In the genomic region with DNA sequence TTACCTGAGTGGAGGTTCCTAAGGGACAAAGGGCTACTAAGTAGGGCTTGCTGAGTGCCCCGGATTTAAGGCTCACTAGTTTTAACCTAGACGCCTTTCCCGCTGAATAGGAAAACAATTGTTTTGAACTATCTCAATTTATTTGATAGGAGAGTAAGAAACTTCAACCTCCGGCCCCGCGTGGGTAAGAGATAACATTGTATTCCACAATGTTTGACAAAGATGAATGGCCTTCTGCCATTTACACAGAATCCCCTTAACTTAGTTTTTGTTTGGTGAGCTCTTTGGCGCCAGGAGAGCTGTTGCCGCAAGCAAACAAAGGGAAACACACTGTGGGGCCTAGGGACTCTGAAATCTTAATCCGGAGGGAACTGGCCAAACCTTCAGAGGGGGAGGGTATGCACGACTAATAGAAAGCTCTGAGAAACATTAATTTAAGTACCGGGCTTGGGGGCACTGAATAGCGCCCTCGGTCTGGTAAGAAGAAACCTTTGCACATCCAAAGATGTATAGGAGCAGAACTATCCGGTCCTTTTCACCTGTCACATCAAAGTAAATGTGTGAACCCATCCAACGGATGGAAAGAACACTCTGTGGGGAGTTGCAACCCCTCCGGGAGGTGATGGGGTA, we compare ENCODE assay signal across 8 mouse cellular contexts. TPM values are rescaled to one million over a fixed set of nuclear protein-coding genes. Genes with fewer than 3 reads are reported as not detected.
DNase-seq lines count a peak whose midpoint lies in the region; ATAC-seq and TF ChIP-seq lines count a peak whose summit lies in the region.

No protein-coding gene starts in this region.

- ATAC-seq in liver, embryonic 12.5 days: peak; percentile 18; the same call in 1 of the 2 replicates

- peaks cover 46% of the 10 kb centered on the region for H3K27me3 ChIP-seq in liver, embryonic 12.5 days (replicated peaks)

- H3K4me2 ChIP-seq in liver, embryonic 12.5 days: peak overlapping the region; percentile 76

- H3K9me3 ChIP-seq in liver, embryonic 12.5 days (replicated peaks): no peaks in the 10 kb centered on the region

- H3K36me3 ChIP-seq in liver, embryonic 12.5 days: no peaks in the 10 kb centered on the region

- WGBS in liver, embryonic 12.5 days (ENCODE audit: insufficient replicate concordance): 13% methylated on average over 16 of the region's 16 CpGs

- no peak overlapping the region for H3K27ac ChIP-seq in gastrocnemius, adult 2 months
- no peak overlapping the region for H3K27ac ChIP-seq in liver, embryonic 12.5 days

- 0 out of 2 replicates have a peak overlapping the region, but pooled peaks have one; percentile 49 for H3K9ac ChIP-seq in liver, embryonic 12.5 days

- peaks cover 8% of the 10 kb centered on the region for H3K4me1 ChIP-seq in liver, embryonic 12.5 days

- peak overlapping the region; percentile 69 for H3K4me3 ChIP-seq in gastrocnemius, adult 2 months
- H3K4me3 ChIP-seq in liver, embryonic 12.5 days: peak overlapping the region; percentile 58

- intact Hi-C loops in gastrocnemius, adult 2 months (cut with DNase I): no loop called here
- intact Hi-C loops in gastrocnemius, postnatal 36 days (cut with DNase I): no loop called here
- intact Hi-C loops in left cerebral cortex, postnatal 4 days (cut with DNase I): no loop called here

- no peak for TF ChIP-seq CTCF in gastrocnemius, adult 2 months (IDR thresholded peaks at IDR 0.05)

- no peak for DNase-seq in gastrocnemius, adult 2 months
- DNase-seq in gastrocnemius, postnatal 36 days: no peak
- peak; percentile 40 for DNase-seq in thymus, postnatal 4 days
- DNase-seq in thymus, postnatal 0 days (ENCODE audit: low spot score): no peak
- DNase-seq in left cerebral cortex, postnatal 4 days: no peak
- DNase-seq in adrenal gland, postnatal 4 days (ENCODE audit: low spot score in 2 of 2): no peak
- no peak for DNase-seq in Muller cell, postnatal 12 days (ENCODE audit: inconsistent ontology term)

RNA-seq across cellular contexts. Expression of gene Gm17509, which starts 0.9 kb away (rescaled TPM):
- total RNA-seq in gastrocnemius, adult 2 months (2021): not detected
- not detected for total RNA-seq in gastrocnemius, postnatal 36 days (2021)
- polyA plus RNA-seq in thymus, postnatal 0 days (2015; fragmentation: Nextera tagmentation; extraction: Ambion mirVana): 0.74 and 0.90 TPM in 2 replicates
- 0.05 TPM in 1 of 2 replicates, not detected in the other for polyA plus RNA-seq in liver, embryonic 12.5 days (2016; fragmentation: Nextera tagmentation; extraction: Ambion mirVana)
- under 1 TPM; 0.82 to 0.87 TPM for total RNA-seq in left cerebral cortex, postnatal 4 days (2021)
- under 1 TPM; 0.25 to 0.34 TPM for total RNA-seq in adrenal gland, postnatal 4 days (2021)

RNA-seq across cellular contexts. Expression of gene Emb, which starts 11.7 kb away (rescaled TPM):
- 10 to 100 TPM in 1 of 2 experiments, 1 to 10 TPM in 1; 9.1 to 10.7 TPM for total RNA-seq in gastrocnemius, adult 2 months (2021)
- total RNA-seq in gastrocnemius, postnatal 36 days (2021): 10 to 100 TPM in 1 of 2 experiments, 1 to 10 TPM in 1; 8.0 to 11.1 TPM
- 136 and 155 TPM in 2 replicates for polyA plus RNA-seq in thymus, postnatal 0 days (2015; fragmentation: Nextera tagmentation; extraction: Ambion mirVana)
- 17.1 and 17.5 TPM in 2 replicates for polyA plus RNA-seq in liver, embryonic 12.5 days (2016; fragmentation: Nextera tagmentation; extraction: Ambion mirVana)
- total RNA-seq in left cerebral cortex, postnatal 4 days (2021): 10 to 100 TPM; 12.4 to 12.9 TPM
- 10 to 100 TPM; 52.9 to 55.5 TPM for total RNA-seq in adrenal gland, postnatal 4 days (2021)
